Mouse (Mus musculus): Measurements from ENCODE around the gene Gpr18.

DNA sequence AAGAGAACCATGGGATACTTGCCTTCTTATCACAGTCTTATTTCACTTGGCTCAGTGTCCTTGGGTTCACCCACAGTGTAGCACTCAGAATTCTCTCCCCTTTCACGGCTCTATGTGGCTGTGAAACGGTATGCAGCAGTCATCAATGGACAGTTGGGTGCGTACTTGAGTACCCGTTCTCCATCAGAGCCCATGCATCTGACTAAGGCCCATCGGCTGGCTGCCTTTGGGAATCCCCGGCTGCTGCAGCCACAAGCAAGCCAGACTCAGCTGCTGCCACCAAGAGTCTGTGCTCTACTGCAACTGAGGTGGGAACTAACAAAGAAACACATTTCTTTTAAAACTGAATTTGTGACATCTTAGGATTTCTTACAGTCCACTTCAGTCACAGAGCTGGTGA lies 14.1 kb downstream of the Gpr18 start:
- TF ChIP-seq CTCF (IDR thresholded peaks at IDR 0.05; ENCODE audit: extremely low read depth, insufficient read depth, low read length) (no peak), POLR2A (IDR thresholded peaks at IDR 0.05; ENCODE audit: extremely low read depth, insufficient read depth, low read length) (no peak)

Data from cortical plate, adult 2 months (tissue).